Mouse (Mus musculus) hindbrain, embryonic 10.5 days (tissue): ENCODE results near the gene Pygb. TPM values are rescaled to one million over a fixed set of nuclear protein-coding genes. Genes with fewer than 3 reads are reported as not detected.

Source experiments
- DNase-seq: peaks from one replicate; pipeline ENCODE4 v3.0.0-alpha.2; 2017; ENCODE audit warnings: low spot score
- H3K27ac ChIP-seq: fragments of 300-500 bp; sonication (generic); 2 replicates; pipeline ENCODE4 v1.5.1; 2016; ENCODE audit warnings: mild to moderate bottlenecking, moderate library complexity
- H3K27me3 ChIP-seq: fragments of 300-500 bp; sonication (generic); 2 replicates; pipeline ENCODE4 v1.6.1; 2016; ENCODE audit warnings: mild to moderate bottlenecking; ENCODE audit not compliant: poor library complexity, insufficient read depth, severe bottlenecking
- H3K36me3 ChIP-seq: fragments of 300-500 bp; sonication (generic); 2 replicates; pipeline ENCODE4 v1.6.1; 2016; ENCODE audit warnings: mild to moderate bottlenecking, moderate library complexity
- H3K4me1 ChIP-seq: fragments of 300-500 bp; sonication (generic); replicated peaks from 2 replicates; pipeline ENCODE4 v1.6.1; 2016; ENCODE audit warnings: mild to moderate bottlenecking
- H3K4me3 ChIP-seq: fragments of 300-500 bp; sonication (generic); 2 replicates; pipeline ENCODE4 v1.5.1; 2016; ENCODE audit warnings: mild to moderate bottlenecking, moderate library complexity
- H3K9me3 ChIP-seq: fragments of 300-500 bp; sonication (generic); 2 replicates; pipeline ENCODE4 v1.6.1; 2016; ENCODE audit warnings: mild to moderate bottlenecking, moderate library complexity
- WGBS: fragments of 180-500 bp; shearing (Covaris S2); methylation state at CpG from one replicate; pipeline ENCODE4 v1.1.7; 2016; 5-methylcytosine and 5-hydroxymethylcytosine counted together
- polyA plus RNA-seq: library from polyadenylated mRNA; unstranded; fragments of >200 nt; fragmentation: Nextera tagmentation; extraction: Ambion mirVana; gene quantifications from 2 replicates; pipeline ENCODE4 v1.2.1, GENCODE M21; 2016

The Pygb gene
- polyA plus RNA-seq = 61.1 and 62.1 TPM in 2 replicates

GRCm38 (mm10) chr2:150786251-150787180, at the start of gene Pygb:
Pygb (plus strand) TSS chr2:150786735.
- Histone ChIP-seq H3K27ac (peak within 1 kb of the TSS; percentile 87), H3K36me3 (0 out of 2 replicates have a peak, but pooled peaks cover 6% of the 10 kb centered on the region), H3K4me1 (peaks cover 24% of the 10 kb centered on the region), H3K27me3 (peaks cover 15% of the 10 kb centered on the region; the same call in 1 of the 2 replicates), H3K9me3 (no peaks in the 10 kb centered on the region), H3K4me3 (peak within 1 kb of the TSS; percentile 82)
- DNase-seq = peak; percentile 91
- WGBS = 3% methylated on average over 58 of the region's 58 CpGs

- no peaks in the 10 kb centered on the region for H3K36me3 ChIP-seq
- H3K27me3 ChIP-seq = peaks cover 36% of the 10 kb centered on the region
- H3K4me3 ChIP-seq = no peak overlapping the region
- H3K27ac ChIP-seq = no peak overlapping the region
- H3K9me3 ChIP-seq = 0 out of 2 replicates have a peak, but pooled peaks cover 2% of the 10 kb centered on the region
- WGBS = 81% methylated on average over 9 of the region's 9 CpGs
- DNase-seq = no peak
- peaks cover 10% of the 10 kb centered on the region; the same call in 1 of the 2 replicates for H3K4me1 ChIP-seq
Measured at GRCm38 (mm10) chr2:150737881-150738280, 48.7 kb upstream of the Pygb start.

GRCm38 (mm10) chr2:150740145-150740841, 46.2 kb upstream of the Pygb start:
- 0 out of 2 replicates have a peak, but pooled peaks cover 2% of the 10 kb centered on the region for H3K9me3 ChIP-seq
- peaks cover 36% of the 10 kb centered on the region for H3K27me3 ChIP-seq
- H3K36me3 ChIP-seq = no peaks in the 10 kb centered on the region
- H3K4me1 ChIP-seq = peaks cover 10% of the 10 kb centered on the region; the same call in 1 of the 2 replicates
- DNase-seq = no peak
- H3K4me3 ChIP-seq = no peak overlapping the region
- WGBS = 74% methylated on average over 10 of the region's 10 CpGs
- H3K27ac ChIP-seq = no peak overlapping the region

- H3K4me3 ChIP-seq = no peak overlapping the region
- H3K4me1 ChIP-seq = peaks cover under 1% of the 10 kb centered on the region; the same call in 1 of the 2 replicates
- no peaks in the 10 kb centered on the region for H3K36me3 ChIP-seq
- WGBS = 69% methylated on average over 4 of the region's 4 CpGs
- no peak overlapping the region for H3K27ac ChIP-seq
- H3K27me3 ChIP-seq = peaks cover 43% of the 10 kb centered on the region
- DNase-seq = no peak
- H3K9me3 ChIP-seq = 0 out of 2 replicates have a peak, but pooled peaks cover 2% of the 10 kb centered on the region
Measured at GRCm38 (mm10) chr2:150741405-150741804, 45.1 kb upstream of the Pygb start.

GRCm38 (mm10) chr2:150745016-150745415, 41.5 kb upstream of the Pygb start:
- H3K4me1 ChIP-seq = peaks cover 12% of the 10 kb centered on the region
- H3K9me3 ChIP-seq = 0 out of 2 replicates have a peak, but pooled peaks cover 2% of the 10 kb centered on the region
- H3K27ac ChIP-seq = no peak overlapping the region
- H3K27me3 ChIP-seq = peaks cover 18% of the 10 kb centered on the region
- WGBS = 74% methylated on average over 7 of the region's 7 CpGs
- DNase-seq = no peak
- no peak overlapping the region for H3K4me3 ChIP-seq
- no peaks in the 10 kb centered on the region for H3K36me3 ChIP-seq

- peak; percentile 95 for DNase-seq
- Histone ChIP-seq H3K4me3 (peak within 1 kb of the TSS; percentile 86), H3K4me1 (peaks cover 18% of the 10 kb centered on the region), H3K27me3 (peaks cover 12% of the 10 kb centered on the region), H3K9me3 (no peaks in the 10 kb centered on the region), H3K27ac (peak within 1 kb of the TSS; percentile 92), H3K36me3 (peaks cover 17% of the 10 kb centered on the region)
- under 1% methylated on average over 30 of the region's 30 CpGs for WGBS
Measured at GRCm38 (mm10) chr2:150748854-150749253, 37.7 kb upstream of the Pygb start, which contains the start of gene Entpd6. Entpd6 (plus strand) TSS chr2:150749042.

GRCm38 (mm10) chr2:150749283-150749682, 37.3 kb upstream of the Pygb start:
- Histone ChIP-seq H3K9me3 (no peaks in the 10 kb centered on the region), H3K4me1 (peaks cover 18% of the 10 kb centered on the region), H3K36me3 (peaks cover 19% of the 10 kb centered on the region), H3K27ac (peak overlapping the region; percentile 92), H3K4me3 (peak overlapping the region; percentile 86), H3K27me3 (peaks cover 12% of the 10 kb centered on the region)
- under 1% methylated on average over 24 of the region's 24 CpGs for WGBS
- no peak for DNase-seq

GRCm38 (mm10) chr2:150750129-150750979, 36.2 kb upstream of the Pygb start:
- peak overlapping the region; percentile 86 for H3K4me3 ChIP-seq
- DNase-seq = no peak
- H3K27ac ChIP-seq = no peak overlapping the region
- peaks cover 19% of the 10 kb centered on the region for H3K36me3 ChIP-seq
- peaks cover 12% of the 10 kb centered on the region for H3K27me3 ChIP-seq
- no peaks in the 10 kb centered on the region for H3K9me3 ChIP-seq
- 85% methylated on average over 13 of the region's 13 CpGs for WGBS
- peaks cover 18% of the 10 kb centered on the region for H3K4me1 ChIP-seq

GRCm38 (mm10) chr2:150755016-150755415, 31.5 kb upstream of the Pygb start:
- peaks cover 62% of the 10 kb centered on the region for H3K36me3 ChIP-seq
- H3K9me3 ChIP-seq = no peaks in the 10 kb centered on the region
- H3K4me3 ChIP-seq = no peak overlapping the region
- no peaks in the 10 kb centered on the region for H3K27me3 ChIP-seq
- 94% methylated on average over 3 of the region's 3 CpGs for WGBS
- H3K4me1 ChIP-seq = peaks cover 6% of the 10 kb centered on the region
- no peak overlapping the region for H3K27ac ChIP-seq
- DNase-seq = no peak

GRCm38 (mm10) chr2:150761476-150761875, 25.1 kb upstream of the Pygb start:
- 84% methylated on average over 7 of the region's 7 CpGs for WGBS
- H3K27ac ChIP-seq = no peak overlapping the region
- 0 out of 2 replicates have a peak, but pooled peaks cover 6% of the 10 kb centered on the region for H3K4me1 ChIP-seq
- DNase-seq = no peak
- H3K27me3 ChIP-seq = no peaks in the 10 kb centered on the region
- H3K9me3 ChIP-seq = no peaks in the 10 kb centered on the region
- H3K36me3 ChIP-seq = peaks cover 86% of the 10 kb centered on the region
- no peak overlapping the region for H3K4me3 ChIP-seq

GRCm38 (mm10) chr2:150765619-150766018, 20.9 kb upstream of the Pygb start:
- no peak overlapping the region for H3K27ac ChIP-seq
- H3K4me1 ChIP-seq = 0 out of 2 replicates have a peak, but pooled peaks cover 6% of the 10 kb centered on the region
- H3K27me3 ChIP-seq = no peaks in the 10 kb centered on the region
- H3K4me3 ChIP-seq = no peak overlapping the region
- WGBS = 53% methylated on average over 2 of the region's 2 CpGs
- no peak for DNase-seq
- H3K9me3 ChIP-seq = no peaks in the 10 kb centered on the region
- H3K36me3 ChIP-seq = peaks cover 79% of the 10 kb centered on the region
